Mouse (Mus musculus): ENCODE data around the gene Slc26a10. TPM values are rescaled to one million over a fixed set of nuclear protein-coding genes. Genes with fewer than 3 reads are reported as not detected.

The Slc26a10 gene
- polyA plus RNA-seq, 1 experiment from 2014 or later, result 17.4 TPM

Other genes with a start within 250 kb of the Slc26a10 start
- 60.4 and 64.4 TPM in 2 replicates for gene Ctdsp2, start 201.9 kb downstream of the Slc26a10 start, polyA plus RNA-seq (2014; fragmentation: Nextera tagmentation; extraction: Ambion mirVana)
- 0.19 and 0.39 TPM in 2 replicates for gene Avil, start 179.9 kb downstream of the Slc26a10 start, polyA plus RNA-seq (2014; fragmentation: Nextera tagmentation; extraction: Ambion mirVana)
- gene Tsfm, start 149.8 kb downstream of the Slc26a10 start, polyA plus RNA-seq (2014; fragmentation: Nextera tagmentation; extraction: Ambion mirVana), result 84.6 and 85.0 TPM in 2 replicates
- gene Mettl1, start 139.2 kb downstream of the Slc26a10 start, polyA plus RNA-seq (2014; fragmentation: Nextera tagmentation; extraction: Ambion mirVana), result 36.3 and 37.1 TPM in 2 replicates
- 0.16 and 0.30 TPM in 2 replicates for gene Eef1akmt3, start 139.1 kb downstream of the Slc26a10 start, polyA plus RNA-seq (2014; fragmentation: Nextera tagmentation; extraction: Ambion mirVana)
- not detected in 2 replicates for gene Cyp27b1, start 132.4 kb downstream of the Slc26a10 start, polyA plus RNA-seq (2014; fragmentation: Nextera tagmentation; extraction: Ambion mirVana)
- gene March9, start 120.5 kb downstream of the Slc26a10 start, polyA plus RNA-seq (2014; fragmentation: Nextera tagmentation; extraction: Ambion mirVana), result 0.16 and 0.39 TPM in 2 replicates
- 929 and 946 TPM in 2 replicates for gene Cdk4, start 117.1 kb downstream of the Slc26a10 start, polyA plus RNA-seq (2014; fragmentation: Nextera tagmentation; extraction: Ambion mirVana)
- 99.1 and 101 TPM in 2 replicates for gene Tspan31, start 110.4 kb downstream of the Slc26a10 start, polyA plus RNA-seq (2014; fragmentation: Nextera tagmentation; extraction: Ambion mirVana)
- gene Agap2, start 105.4 kb downstream of the Slc26a10 start, polyA plus RNA-seq (2014; fragmentation: Nextera tagmentation; extraction: Ambion mirVana), result 0.27 TPM in 1 of 2 replicates, not detected in the other
- 27.7 and 28.3 TPM in 2 replicates for gene Os9, start 59.5 kb downstream of the Slc26a10 start, polyA plus RNA-seq (2014; fragmentation: Nextera tagmentation; extraction: Ambion mirVana)
- gene B4galnt1, start 15.4 kb downstream of the Slc26a10 start, polyA plus RNA-seq (2014; fragmentation: Nextera tagmentation; extraction: Ambion mirVana), result 1.5 and 2.0 TPM in 2 replicates
- 18.2 and 22.8 TPM in 2 replicates for gene Arhgef25, start 9.4 kb upstream of the Slc26a10 start, polyA plus RNA-seq (2014; fragmentation: Nextera tagmentation; extraction: Ambion mirVana)
- gene Dtx3, start 15.1 kb upstream of the Slc26a10 start, polyA plus RNA-seq (2014; fragmentation: Nextera tagmentation; extraction: Ambion mirVana), result 73.3 and 75.7 TPM in 2 replicates
- gene Pip4k2c, start 30.9 kb upstream of the Slc26a10 start, polyA plus RNA-seq (2014; fragmentation: Nextera tagmentation; extraction: Ambion mirVana), result 17.6 and 22.8 TPM in 2 replicates
- gene Kif5a, start 82.7 kb upstream of the Slc26a10 start, polyA plus RNA-seq (2014; fragmentation: Nextera tagmentation; extraction: Ambion mirVana), result 0.42 and 1.2 TPM in 2 replicates
- 126 and 137 TPM in 2 replicates for gene Dctn2, start 85.7 kb upstream of the Slc26a10 start, polyA plus RNA-seq (2014; fragmentation: Nextera tagmentation; extraction: Ambion mirVana)
- gene Mbd6, start 108.4 kb upstream of the Slc26a10 start, polyA plus RNA-seq (2014; fragmentation: Nextera tagmentation; extraction: Ambion mirVana), result 13.8 and 16.1 TPM in 2 replicates
- 76.1 and 76.2 TPM in 2 replicates for gene Mars, start 131.1 kb upstream of the Slc26a10 start, polyA plus RNA-seq (2014; fragmentation: Nextera tagmentation; extraction: Ambion mirVana)
- 1.3 and 2.4 TPM in 2 replicates for gene Arhgap9, start 141.3 kb upstream of the Slc26a10 start, polyA plus RNA-seq (2014; fragmentation: Nextera tagmentation; extraction: Ambion mirVana)
- 0.07 and 0.36 TPM in 2 replicates for gene Gli1, start 161.3 kb upstream of the Slc26a10 start, polyA plus RNA-seq (2014; fragmentation: Nextera tagmentation; extraction: Ambion mirVana)
- gene Inhbe, start 173.8 kb upstream of the Slc26a10 start, polyA plus RNA-seq (2014; fragmentation: Nextera tagmentation; extraction: Ambion mirVana), result not detected in 2 replicates
- gene Inhbc, start 189.8 kb upstream of the Slc26a10 start, polyA plus RNA-seq (2014; fragmentation: Nextera tagmentation; extraction: Ambion mirVana), result not detected in 2 replicates
- 32.8 and 36.3 TPM in 2 replicates for gene R3hdm2, start 199.7 kb upstream of the Slc26a10 start, polyA plus RNA-seq (2014; fragmentation: Nextera tagmentation; extraction: Ambion mirVana)